Mouse (Mus musculus): ENCODE measurements around the gene Sstr5. TPM values are rescaled to one million over a fixed set of nuclear protein-coding genes. Genes with fewer than 3 reads are reported as not detected.

Sstr5 gene
- not detected for total RNA-seq (2023)

GRCm38 (mm10) chr17:25497013-25497412, at the start of gene Sstr5:
Sstr5 (minus strand) TSS chr17:25497288.

DNA sequence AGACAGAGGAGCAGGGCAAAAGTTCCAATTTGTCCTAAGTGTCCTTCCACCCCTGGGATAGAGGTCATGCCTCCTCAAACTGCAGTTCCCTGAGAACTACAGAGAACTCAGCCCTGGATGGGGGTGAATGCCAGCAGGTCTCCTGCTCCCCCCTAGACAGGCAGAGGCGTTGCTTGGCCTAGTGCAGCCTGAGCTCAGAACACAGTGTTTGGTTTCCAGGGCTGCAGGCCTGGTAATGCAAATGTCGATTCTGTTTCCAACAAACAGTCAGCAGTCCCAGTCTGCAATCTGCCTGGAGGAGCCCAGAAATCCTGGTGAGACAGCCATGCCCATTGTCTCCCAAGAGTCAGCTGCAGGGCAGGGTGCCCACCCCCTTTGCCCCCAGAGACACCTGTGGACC, 42.8 kb downstream of the Sstr5 start, which contains the start of gene Tekt4:
Gene Tekt4 (plus strand): TSS at position 344 of the 400 bp plus-strand sequence.

Other genes starting within 250 kb of the Sstr5 start
- gene Baiap3, start 240.9 kb downstream of the Sstr5 start, total RNA-seq (2023), result 1 to 10 TPM; 3.4 to 6.4 TPM
- 100 to 1,000 TPM; 213 to 248 TPM for gene Ube2i, start 222.7 kb downstream of the Sstr5 start, total RNA-seq (2023)
- 100 to 1,000 TPM; 120 to 214 TPM for gene Prss34, start 198.9 kb downstream of the Sstr5 start, total RNA-seq (2023)
- under 1 TPM in 1 of 2 experiments, not detected in 1; 0.42 TPM for gene Prss28, start 188.6 kb downstream of the Sstr5 start, total RNA-seq (2023)
- not detected for gene Prss29, start 178.6 kb downstream of the Sstr5 start, total RNA-seq (2023)
- gene Tpsab1, start 151.7 kb downstream of the Sstr5 start, total RNA-seq (2023), result not detected
- gene Tpsb2, start 131.0 kb downstream of the Sstr5 start, total RNA-seq (2023), result not detected
- not detected for gene Tpsg1, start 128.0 kb downstream of the Sstr5 start, total RNA-seq (2023)
- 1 to 10 TPM in 1 of 2 experiments, under 1 TPM in 1; 0.64 to 2.4 TPM for gene Cacna1h, start 63.5 kb downstream of the Sstr5 start, total RNA-seq (2023)
- gene Tekt4, start 42.7 kb downstream of the Sstr5 start, total RNA-seq (2023), result not detected
- gene Sox8, start 73.4 kb upstream of the Sstr5 start, total RNA-seq (2023), result not detected
- 10 to 100 TPM; 11.9 to 15.9 TPM for gene Lmf1, start 81.8 kb upstream of the Sstr5 start, total RNA-seq (2023)
- gene Gng13, start 219.9 kb upstream of the Sstr5 start, total RNA-seq (2023), result not detected
- 10 to 100 TPM; 17.5 to 23.6 TPM for gene Chtf18, start 230.1 kb upstream of the Sstr5 start, total RNA-seq (2023)
- 1 to 10 TPM; 6.1 to 6.7 TPM for gene Rpusd1, start 230.4 kb upstream of the Sstr5 start, total RNA-seq (2023)
- under 1 TPM in 1 of 2 experiments, not detected in 1; 0.13 TPM for gene Mslnl, start 238.8 kb upstream of the Sstr5 start, total RNA-seq (2023)

All from neutrophil, adult 59 days (primary cell).